8 mouse cellular contexts compared by ENCODE assay signal in genomic region chr4:135153260-135154088, GRCm38 (mm10). TPM values are rescaled to one million over a fixed set of nuclear protein-coding genes. Genes with fewer than 3 reads are reported as not detected.
DNase-seq lines count a peak whose midpoint lies in the region; ATAC-seq and TF ChIP-seq lines count a peak whose summit lies in the region.

No protein-coding gene starts in this region.

- no peak overlapping the region for H3K27ac ChIP-seq in embryonic fibroblast, embryonic 13.5 days (ENCODE audit: insufficient read depth, low read length)
- H3K27ac ChIP-seq in limb, embryonic 10.5 days: peak overlapping the region; percentile 69
- H3K27ac ChIP-seq in neural tube, embryonic 13.5 days (replicated peaks): no peak overlapping the region

- DNase-seq in embryo, embryonic 9.5 days (ENCODE audit: extremely low spot score): peak; percentile 50
- DNase-seq in embryo, embryonic 11 days: no peak
- peak; percentile 64 to 71 for DNase-seq in B cell, adult 2 months
- DNase-seq in limb, embryonic 10.5 days (ENCODE audit: low spot score): peak; percentile 74
- DNase-seq in urinary bladder, postnatal 14 days (ENCODE audit: low spot score): no peak
- no peak for DNase-seq in adipocyte (ENCODE audit: low spot score)

- H3K36me3 ChIP-seq in limb, embryonic 10.5 days: no peaks in the 10 kb centered on the region
- H3K36me3 ChIP-seq in neural tube, embryonic 13.5 days: no peaks in the 10 kb centered on the region

- no peaks in the 10 kb centered on the region for H3K4me1 ChIP-seq in embryonic fibroblast, embryonic 13.5 days (ENCODE audit: control insufficient read depth, insufficient read depth, low read length)
- peaks cover 82% of the 10 kb centered on the region for H3K4me1 ChIP-seq in limb, embryonic 10.5 days
- peaks cover 25% of the 10 kb centered on the region for H3K4me1 ChIP-seq in neural tube, embryonic 13.5 days (replicated peaks)

- H3K27me3 ChIP-seq in limb, embryonic 10.5 days (ENCODE audit: low read depth, poor library complexity, severe bottlenecking): peaks cover 100% of the 10 kb centered on the region
- H3K27me3 ChIP-seq in neural tube, embryonic 13.5 days: peaks cover 99% of the 10 kb centered on the region

- no peak for TF ChIP-seq CTCF in embryonic fibroblast, embryonic 13.5 days (IDR thresholded peaks at IDR 0.05; ENCODE audit: borderline replicate concordance, insufficient read depth, low read length)

- TF ChIP-seq POLR2A in embryonic fibroblast, embryonic 13.5 days (IDR thresholded peaks at IDR 0.05; ENCODE audit: low read depth, low read length): no peak

- H3K9me3 ChIP-seq in limb, embryonic 10.5 days (replicated peaks): no peaks in the 10 kb centered on the region
- H3K9me3 ChIP-seq in neural tube, embryonic 13.5 days: no peaks in the 10 kb centered on the region

- no peak; the same call in 1 of the 2 replicates for ATAC-seq in neural tube, embryonic 13.5 days (ENCODE audit: low read depth)

- WGBS in limb, embryonic 10.5 days: 2% methylated on average over 39 of the region's 39 CpGs
- whole genome bisulfite sequencing in neural tube, embryonic 13.5 days: under 1% methylated on average over 39 of the region's 39 CpGs

- H3K4me3 ChIP-seq in embryonic fibroblast, embryonic 13.5 days (ENCODE audit: insufficient read depth, low read length): peak overlapping the region; percentile 23
- peak overlapping the region; percentile 47; the same call in 1 of the 2 replicates for H3K4me3 ChIP-seq in limb, embryonic 10.5 days
- peak overlapping the region; percentile 30 for H3K4me3 ChIP-seq in neural tube, embryonic 13.5 days

- H3K9ac ChIP-seq in neural tube, embryonic 13.5 days: no peak overlapping the region

- H3K4me2 ChIP-seq in neural tube, embryonic 13.5 days: peak overlapping the region; percentile 46; the same call in 1 of the 2 replicates

RNA-seq across cellular contexts. Expression of gene Runx3, which starts 33.0 kb away (rescaled TPM):
- polyA plus RNA-seq in embryonic fibroblast, embryonic 13.5 days (2011; ENCODE audit: insufficient read length, low read depth, missing spikeins): 4.4 and 8.2 TPM in 2 replicates
- 0.05 and 0.08 TPM in 2 replicates for polyA plus RNA-seq in limb, embryonic 10.5 days (2016; fragmentation: Nextera tagmentation; extraction: Ambion mirVana)
- 1.7 and 1.9 TPM in 2 replicates for polyA plus RNA-seq in neural tube, embryonic 13.5 days (2015; fragmentation: Nextera tagmentation; extraction: Ambion mirVana)

Comparison
In these comparisons a context has a peak if more than half of its experiments do, and no peak if none do; other contexts are left out.
1. DNase-seq: peak in embryo, embryonic 9.5 days (single experiment), B cell, adult 2 months (2 of 2) and limb, embryonic 10.5 days (single experiment); none in embryo, embryonic 11 days (single experiment), urinary bladder, postnatal 14 days (single experiment) and adipocyte (single experiment).
2. Peak in every context shown above with its lines, with median percentiles within 50 percentile points of each other: H3K4me3 ChIP-seq.